Mouse (Mus musculus) olfactory bulb, adult 2 months (tissue): ENCODE data around the gene Cops2.

Experiments
- CTCF ChIP-seq: fragments of 200-500 bp; IDR thresholded peaks from 2 replicates; pipeline ENCODE4 v1.5.1; 2012; ENCODE audit warnings: low read depth, mild to moderate bottlenecking, low read length, moderate library complexity; ENCODE audit not compliant: insufficient read depth
- POLR2A ChIP-seq: fragments of 200-500 bp; IDR thresholded peaks from 2 replicates; pipeline ENCODE4 v1.6.1; 2012; ENCODE audit warnings: mild to moderate bottlenecking, low read depth, low read length, moderate library complexity; ENCODE audit not compliant: insufficient read depth

GRCm38 (mm10) chr2:125800428-125800827 is 58.5 kb downstream of the Cops2 start:
- TF ChIP-seq CTCF: no peak
- no peak for TF ChIP-seq POLR2A
